Mouse (Mus musculus): ENCODE data around the gene Ttc12. TPM values are rescaled to one million over a fixed set of nuclear protein-coding genes. Genes with fewer than 3 reads are reported as not detected.
A peak's percentile ranks its signal among the peaks of the same experiment; 100 is the strongest.

Gene Ttc12
- polyA plus RNA-seq, 1 experiment from 2014 or later = 2.6 TPM

DNA sequence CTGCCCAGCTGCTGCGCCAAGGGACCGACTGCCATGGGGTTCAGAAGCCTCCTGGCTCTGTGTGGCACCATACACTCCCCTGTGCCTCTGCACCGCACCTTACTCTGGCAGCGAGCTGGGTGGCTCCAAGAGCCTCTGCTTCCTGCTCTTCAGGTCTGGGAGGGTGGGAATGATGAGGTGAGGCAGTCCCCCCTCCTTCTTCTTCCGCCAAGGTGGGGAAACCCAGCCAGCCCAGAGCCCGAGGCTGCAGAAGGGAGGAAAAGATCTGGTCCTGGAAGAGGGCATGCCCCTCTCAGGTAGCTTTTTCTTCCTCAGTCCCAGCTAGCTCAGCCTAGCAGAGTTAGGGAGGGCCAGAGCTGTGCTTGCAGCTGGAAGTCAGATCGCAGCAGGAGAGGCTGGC, 59.1 kb downstream of the Ttc12 start, which contains the start of gene Ankk1:
TSS of gene Ankk1 (minus strand) at position 101 of the 400 bp plus-strand sequence.
- no peak for ATAC-seq (replicated peaks; ENCODE audit: low FRiP score, low read depth)
- WGBS = 71% methylated on average over 7 of the region's 7 CpGs

DNA sequence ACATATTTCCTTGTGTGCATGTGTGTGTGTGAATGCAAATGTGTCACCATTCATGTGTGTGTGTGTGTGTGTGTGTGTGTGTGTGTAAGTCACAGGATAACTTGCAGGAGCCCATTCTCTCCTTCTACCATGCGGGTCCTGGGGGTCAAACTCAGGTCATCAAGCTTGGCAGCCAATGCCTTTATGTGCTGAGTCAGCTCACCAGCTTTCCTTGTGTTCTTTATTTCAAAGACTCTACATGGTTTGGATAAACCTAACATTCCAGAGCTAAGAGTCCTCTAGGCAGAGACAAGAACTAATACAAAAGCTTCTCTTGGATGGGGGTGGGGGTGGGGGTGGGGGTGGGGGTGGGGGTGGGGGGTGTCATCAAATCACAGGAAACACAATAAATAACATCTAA, 60.4 kb downstream of the Ttc12 start:
- no peak for TF ChIP-seq CTCF (IDR thresholded peaks at IDR 0.05; ENCODE audit: low read depth)
- ATAC-seq (replicated peaks; ENCODE audit: low FRiP score, low read depth) (no peak), DNase-seq (ENCODE audit: low spot score) (no peak)
- Histone ChIP-seq H3K27ac (no peak overlapping the region), H3K4me1 (replicated peaks; ENCODE audit: insufficient read depth, low read length) (no peaks in the 10 kb centered on the region), H3K36me3 (ENCODE audit: insufficient read depth, low read length) (no peaks in the 10 kb centered on the region), H3K4me2 (ENCODE audit: low read length) (no peak overlapping the region), H3K9ac (ENCODE audit: low read depth, low read length) (no peak overlapping the region), H3K4me3 (replicated peaks; ENCODE audit: low read depth, low read length) (no peak overlapping the region), H3K9me3 (replicated peaks; ENCODE audit: low read length) (no peaks in the 10 kb centered on the region), H3K27me3 (ENCODE audit: insufficient read depth, low read length) (no peaks in the 10 kb centered on the region)
- 45% methylated on average over 1 of the region's 1 CpGs for WGBS

More for the DNA sequence above, 59.1 kb downstream of the Ttc12 start, which contains the start of gene Ankk1:
- H3K9ac ChIP-seq (ENCODE audit: low read depth, low read length) = no peak within 1 kb of the TSS
- H3K4me3 ChIP-seq (replicated peaks; ENCODE audit: low read depth, low read length) = no peak within 1 kb of the TSS
- no peaks in the 10 kb centered on the region for H3K27me3 ChIP-seq (ENCODE audit: insufficient read depth, low read length)
- no peak for DNase-seq (ENCODE audit: low spot score)
- no peak within 1 kb of the TSS for H3K27ac ChIP-seq
- H3K4me1 ChIP-seq (replicated peaks; ENCODE audit: insufficient read depth, low read length) = no peaks in the 10 kb centered on the region
- TF ChIP-seq CTCF (IDR thresholded peaks at IDR 0.05; ENCODE audit: low read depth) = no peak
- no peaks in the 10 kb centered on the region for H3K9me3 ChIP-seq (replicated peaks; ENCODE audit: low read length)
- H3K36me3 ChIP-seq (ENCODE audit: insufficient read depth, low read length) = no peaks in the 10 kb centered on the region
- H3K4me2 ChIP-seq (ENCODE audit: low read length) = no peak within 1 kb of the TSS

DNA sequence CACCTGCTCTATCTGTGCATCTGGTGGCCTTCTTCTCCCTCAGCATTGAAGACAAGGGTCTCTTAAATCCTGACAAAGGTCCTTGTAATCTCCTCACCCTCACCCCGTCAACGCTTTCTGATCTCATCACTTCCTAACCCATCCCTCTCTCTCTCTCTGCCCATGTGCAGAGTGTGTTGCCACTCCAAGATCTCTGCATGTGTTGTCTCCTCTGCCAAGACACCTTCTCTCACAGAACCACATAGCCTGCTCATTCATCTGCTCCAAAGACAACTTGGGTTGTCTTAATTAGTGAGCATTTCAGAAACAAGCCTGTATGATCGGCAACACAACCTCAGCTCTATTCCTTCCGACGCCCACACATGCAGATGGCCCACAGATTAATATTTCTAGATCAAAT, 62.2 kb downstream of the Ttc12 start:
- H3K36me3 ChIP-seq (ENCODE audit: insufficient read depth, low read length) = no peaks in the 10 kb centered on the region
- DNase-seq (ENCODE audit: low spot score) = no peak
- 87% methylated on average over 5 of the region's 5 CpGs for WGBS
- H3K27ac ChIP-seq = no peak overlapping the region
- H3K4me3 ChIP-seq (replicated peaks; ENCODE audit: low read depth, low read length) = no peak overlapping the region
- H3K4me1 ChIP-seq (replicated peaks; ENCODE audit: insufficient read depth, low read length) = no peaks in the 10 kb centered on the region
- no peak overlapping the region for H3K4me2 ChIP-seq (ENCODE audit: low read length)
- H3K27me3 ChIP-seq (ENCODE audit: insufficient read depth, low read length) = no peaks in the 10 kb centered on the region
- no peak overlapping the region for H3K9ac ChIP-seq (ENCODE audit: low read depth, low read length)
- H3K9me3 ChIP-seq (replicated peaks; ENCODE audit: low read length) = no peaks in the 10 kb centered on the region
- no peak for TF ChIP-seq CTCF (IDR thresholded peaks at IDR 0.05; ENCODE audit: low read depth)
- ATAC-seq (replicated peaks; ENCODE audit: low FRiP score, low read depth) = no peak

DNA sequence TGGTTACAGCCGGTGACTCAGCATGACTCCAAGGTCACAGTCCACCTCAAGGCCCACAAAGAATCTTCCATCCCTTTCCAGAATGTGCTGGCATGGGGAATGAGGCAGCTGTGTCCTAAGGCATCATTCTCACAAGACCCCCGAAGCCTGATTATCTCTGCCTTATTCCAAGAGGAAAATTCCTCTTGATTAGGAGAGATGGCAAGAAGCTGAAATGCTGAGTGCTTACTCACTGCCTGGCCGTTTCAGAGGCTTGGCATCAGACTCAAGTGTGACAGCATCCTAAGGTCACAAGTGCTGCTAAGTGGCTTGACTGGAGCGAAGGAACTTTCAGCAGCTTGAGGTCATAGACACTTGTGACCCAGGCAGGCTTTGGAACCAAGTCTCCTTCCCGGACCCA, 75.4 kb downstream of the Ttc12 start:
- no peak for TF ChIP-seq CTCF (IDR thresholded peaks at IDR 0.05; ENCODE audit: low read depth)

DNA sequence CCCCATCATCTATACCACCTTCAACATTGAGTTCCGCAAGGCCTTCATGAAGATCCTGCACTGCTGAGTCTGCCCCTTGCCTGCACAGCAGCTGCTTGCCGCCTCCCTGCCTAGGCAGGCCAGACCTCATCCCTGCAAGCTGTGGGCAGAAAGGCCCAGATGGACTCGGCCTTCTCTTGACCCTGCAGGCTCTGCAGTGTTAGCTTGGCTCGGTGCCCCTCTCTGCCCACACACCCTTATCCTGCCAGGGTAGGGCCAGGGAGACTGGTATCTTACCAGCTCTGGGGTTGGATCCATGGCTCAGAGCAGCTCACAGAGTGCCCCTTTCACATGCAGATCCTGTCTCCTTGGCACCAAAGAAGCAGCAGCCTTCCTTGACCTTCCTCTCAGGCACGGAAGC, 79.0 kb downstream of the Ttc12 start:
- H3K27ac ChIP-seq = no peak overlapping the region
- ATAC-seq (replicated peaks; ENCODE audit: low FRiP score, low read depth) = no peak
- no peaks in the 10 kb centered on the region for H3K9me3 ChIP-seq (replicated peaks; ENCODE audit: low read length)
- no peak overlapping the region for H3K4me2 ChIP-seq (ENCODE audit: low read length)
- TF ChIP-seq CTCF (IDR thresholded peaks at IDR 0.05; ENCODE audit: low read depth) = no peak
- no peaks in the 10 kb centered on the region for H3K36me3 ChIP-seq (ENCODE audit: insufficient read depth, low read length)
- no peak overlapping the region for H3K4me3 ChIP-seq (replicated peaks; ENCODE audit: low read depth, low read length)
- no peaks in the 10 kb centered on the region for H3K4me1 ChIP-seq (replicated peaks; ENCODE audit: insufficient read depth, low read length)
- DNase-seq (ENCODE audit: low spot score) = no peak
- H3K27me3 ChIP-seq (ENCODE audit: insufficient read depth, low read length) = no peaks in the 10 kb centered on the region
- H3K9ac ChIP-seq (ENCODE audit: low read depth, low read length) = no peak overlapping the region
- 85% methylated on average over 5 of the region's 5 CpGs for WGBS

More for the DNA sequence above, 75.4 kb downstream of the Ttc12 start:
- Histone ChIP-seq H3K36me3 (ENCODE audit: insufficient read depth, low read length) (no peaks in the 10 kb centered on the region), H3K27me3 (ENCODE audit: insufficient read depth, low read length) (no peaks in the 10 kb centered on the region), H3K27ac (no peak overlapping the region), H3K9ac (ENCODE audit: low read depth, low read length) (no peak overlapping the region), H3K4me1 (replicated peaks; ENCODE audit: insufficient read depth, low read length) (no peaks in the 10 kb centered on the region), H3K4me3 (replicated peaks; ENCODE audit: low read depth, low read length) (no peak overlapping the region), H3K9me3 (replicated peaks; ENCODE audit: low read length) (no peaks in the 10 kb centered on the region), H3K4me2 (ENCODE audit: low read length) (no peak overlapping the region)
- DNase-seq (ENCODE audit: low spot score) = no peak
- 80% methylated on average over 5 of the region's 5 CpGs for WGBS
- ATAC-seq (replicated peaks; ENCODE audit: low FRiP score, low read depth) = no peak

DNA sequence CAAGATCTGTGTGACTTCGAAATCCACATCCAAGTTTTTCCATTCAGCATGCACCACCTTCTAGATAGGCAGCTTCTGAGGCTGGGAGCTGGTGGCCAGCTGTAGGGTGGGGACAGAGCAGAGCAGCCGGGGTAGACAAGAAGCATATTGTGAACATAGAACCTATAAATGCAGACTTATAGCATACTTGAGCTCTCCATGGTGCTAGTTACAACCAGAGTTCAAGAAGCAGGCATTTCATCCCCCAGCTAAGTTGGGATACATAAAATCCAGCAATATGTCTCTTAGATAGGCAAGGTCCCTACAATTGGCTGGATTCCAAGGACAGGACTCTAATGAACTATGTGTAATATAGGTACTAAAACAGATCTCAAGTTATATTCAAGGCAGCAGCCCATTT, 82.3 kb downstream of the Ttc12 start:
- Histone ChIP-seq H3K27me3 (ENCODE audit: insufficient read depth, low read length) (no peaks in the 10 kb centered on the region), H3K4me3 (replicated peaks; ENCODE audit: low read depth, low read length) (no peak overlapping the region), H3K36me3 (ENCODE audit: insufficient read depth, low read length) (no peaks in the 10 kb centered on the region), H3K4me2 (ENCODE audit: low read length) (no peak overlapping the region), H3K4me1 (replicated peaks; ENCODE audit: insufficient read depth, low read length) (no peaks in the 10 kb centered on the region), H3K9ac (ENCODE audit: low read depth, low read length) (no peak overlapping the region), H3K27ac (no peak overlapping the region), H3K9me3 (replicated peaks; ENCODE audit: low read length) (no peaks in the 10 kb centered on the region)
- no peak for TF ChIP-seq CTCF (IDR thresholded peaks at IDR 0.05; ENCODE audit: low read depth)
- WGBS = 64% methylated on average over 2 of the region's 2 CpGs
- DNase-seq (ENCODE audit: low spot score) (peak; percentile 47), ATAC-seq (replicated peaks; ENCODE audit: low FRiP score, low read depth) (no peak)

DNA sequence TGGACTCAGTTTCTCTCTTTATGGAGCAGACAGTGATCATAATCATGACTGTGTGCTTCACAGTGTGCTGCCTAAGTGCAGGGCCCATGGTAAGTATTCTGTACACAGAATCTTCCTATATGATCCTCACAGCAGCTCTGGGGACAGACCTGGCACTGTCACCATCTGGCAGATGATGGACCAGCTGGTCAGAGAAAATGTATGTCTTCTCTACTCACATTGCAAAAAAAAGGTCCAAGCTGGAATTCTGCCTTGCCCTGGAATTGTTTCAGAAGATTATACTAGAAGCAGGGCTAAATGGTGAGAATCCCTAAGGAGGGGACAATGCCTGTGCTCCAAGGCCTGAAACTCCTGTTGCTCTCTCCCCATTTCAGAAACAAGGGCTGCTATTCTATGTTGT, 90.0 kb downstream of the Ttc12 start:
- Histone ChIP-seq H3K4me2 (ENCODE audit: low read length) (no peak overlapping the region), H3K9ac (ENCODE audit: low read depth, low read length) (no peak overlapping the region), H3K4me3 (replicated peaks; ENCODE audit: low read depth, low read length) (no peak overlapping the region), H3K4me1 (replicated peaks; ENCODE audit: insufficient read depth, low read length) (no peaks in the 10 kb centered on the region), H3K9me3 (replicated peaks; ENCODE audit: low read length) (no peaks in the 10 kb centered on the region), H3K36me3 (ENCODE audit: insufficient read depth, low read length) (no peaks in the 10 kb centered on the region), H3K27me3 (ENCODE audit: insufficient read depth, low read length) (no peaks in the 10 kb centered on the region), H3K27ac (no peak overlapping the region)
- no peak for TF ChIP-seq CTCF (IDR thresholded peaks at IDR 0.05; ENCODE audit: low read depth)
- ATAC-seq (replicated peaks; ENCODE audit: low FRiP score, low read depth) (no peak), DNase-seq (ENCODE audit: low spot score) (no peak)
